Mouse (Mus musculus) ES-Bruce4 (cell line): Measurements from ENCODE around the gene Zfp651.

ENCODE experiments used
- CTCF ChIP-seq: IDR thresholded peaks from one replicate; pipeline ENCODE4 v1.8.1; 2011; ENCODE audit warnings: low read depth, low read length
- POLR2A ChIP-seq: IDR thresholded peaks from one replicate; pipeline ENCODE4 v1.8.1; 2011; ENCODE audit warnings: low read length; ENCODE audit not compliant: insufficient read depth

- TF ChIP-seq POLR2A (peak; percentile 20), CTCF (no peak)
Measured at GRCm38 (mm10) chr9:121718792-121719318, 40.3 kb upstream of the Zfp651 start, which contains the start of gene Nktr.
